Mouse (Mus musculus): ENCODE measurements around the gene Olfr1438-ps1.
"Not testable (repeated sequence)": the region's sequence is repeated elsewhere in the genome, so short reads cannot be mapped to it uniquely, and the experiment has no call there.

The Olfr1438-ps1 gene

DNA sequence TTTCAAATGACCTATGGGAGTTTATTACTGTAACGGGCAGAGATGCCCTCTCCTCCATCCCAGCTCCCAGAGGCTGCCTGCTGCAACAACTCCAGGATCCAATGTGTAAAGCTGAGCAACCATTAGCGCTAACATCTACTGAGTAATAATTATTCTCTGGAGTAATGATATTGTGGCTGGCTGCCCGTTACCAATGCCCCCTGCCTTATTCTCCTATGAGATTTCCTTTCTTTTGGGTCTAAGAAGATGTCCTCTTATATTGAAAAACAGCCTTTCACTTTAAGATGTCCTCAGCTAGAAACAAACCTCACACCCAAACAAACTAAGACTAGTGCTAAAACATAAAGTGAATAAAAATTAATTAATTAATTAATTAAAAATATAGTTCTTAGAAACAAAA is at the start of gene Olfr1438-ps1:
TSS of gene Olfr1438-ps1 (minus strand) at position 101 of the 400 bp plus-strand sequence.
- DNase-seq, result no peak

DNA sequence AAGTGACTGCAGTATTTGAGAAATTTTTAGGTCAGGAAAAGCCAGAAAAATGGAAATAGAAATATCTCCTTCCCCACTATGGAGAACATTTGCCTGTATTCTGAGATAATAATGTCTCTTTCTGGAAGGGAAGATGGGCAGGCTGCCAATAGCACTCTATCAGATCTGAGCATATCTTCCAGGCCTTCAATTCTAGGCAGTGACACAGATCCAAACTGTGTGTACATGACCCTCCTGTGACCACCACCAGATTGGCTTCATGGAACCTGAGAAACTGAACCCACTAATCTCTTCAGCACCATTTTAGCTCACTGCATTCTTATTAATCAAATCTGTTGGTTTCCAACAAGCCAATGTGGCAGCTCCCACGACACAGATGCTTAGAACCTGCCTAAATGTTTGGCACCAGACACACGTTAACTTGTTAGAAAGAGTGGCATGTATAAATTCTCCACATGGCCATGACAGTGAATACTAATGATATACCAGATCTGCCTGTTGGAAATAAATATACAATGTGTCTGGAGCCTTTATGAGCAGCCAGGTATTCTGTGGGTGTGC is 38.8 kb upstream of the Olfr1438-ps1 start:
- no peak for DNase-seq

DNA sequence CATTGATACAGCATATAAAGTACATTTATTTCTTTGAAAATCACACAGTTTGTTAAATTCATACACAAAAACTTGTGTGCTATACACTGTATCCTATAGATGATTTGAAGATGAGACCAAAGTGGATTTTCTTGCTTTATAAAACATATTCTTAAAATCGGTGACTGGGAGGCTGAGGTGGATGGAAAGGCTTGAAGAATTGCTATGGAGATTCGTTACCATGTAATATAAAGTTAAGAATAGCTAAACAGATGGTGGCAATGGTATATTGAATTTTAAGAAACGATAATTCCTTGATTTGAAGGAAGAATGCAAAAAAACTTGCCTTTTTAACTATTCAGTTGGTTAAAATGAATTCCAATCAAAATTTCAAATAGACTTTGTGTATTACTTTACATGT is 37.3 kb upstream of the Olfr1438-ps1 start:
- no peak for DNase-seq

DNA sequence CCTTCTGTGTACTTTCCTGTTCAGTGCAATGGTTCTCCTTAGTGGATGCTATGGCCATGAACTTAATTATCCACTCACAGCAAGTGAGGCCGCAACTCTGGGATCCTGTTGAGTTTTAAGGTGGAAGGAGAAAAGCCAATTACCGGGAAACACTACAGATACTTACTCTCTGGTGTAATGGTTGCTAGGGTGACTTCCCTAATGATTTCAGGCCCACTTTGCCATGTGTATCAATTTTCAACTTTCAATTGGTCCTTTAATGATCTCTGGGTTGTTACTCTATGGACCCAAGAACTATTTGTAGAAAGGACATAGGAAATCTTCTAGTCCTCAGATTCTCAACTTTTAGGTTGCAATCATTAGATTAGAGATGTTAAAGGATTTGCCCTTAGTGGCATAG is 10.7 kb downstream of the Olfr1438-ps1 start, which contains the start of gene Olfr1437:
TSS of gene Olfr1437 (minus strand) at position 101 of the 400 bp plus-strand sequence.
- no peak for DNase-seq

- not testable (repeated sequence) for DNase-seq
Measured at GRCm38 (mm10) chr19:12299030-12299429, 36.7 kb downstream of the Olfr1438-ps1 start, which contains the start of gene Olfr1436. Gene Olfr1436 (minus strand): TSS chr19:12299130.

DNA sequence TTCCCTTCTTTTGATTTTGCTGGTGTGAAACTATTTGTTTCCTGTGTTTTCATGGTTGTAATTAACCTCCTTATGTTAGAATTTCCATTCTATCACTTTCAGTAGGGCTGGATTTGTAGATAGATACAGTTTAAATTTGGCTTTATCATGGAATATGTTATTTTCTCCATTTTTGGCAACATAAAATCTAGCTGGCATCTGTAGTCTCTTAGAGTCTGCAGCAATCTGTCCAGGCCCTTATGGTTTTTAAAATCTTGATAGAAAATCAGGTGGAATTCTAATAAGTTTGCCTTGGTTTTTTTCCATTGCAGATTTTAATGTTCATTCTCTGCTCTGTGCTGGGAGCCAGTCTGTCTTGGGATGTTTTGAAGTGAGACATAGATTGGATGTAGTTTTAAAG is 42.7 kb downstream of the Olfr1438-ps1 start:
- DNase-seq, result no peak

GRCm38 (mm10) chr19:12279554-12279953 is 56.2 kb downstream of the Olfr1438-ps1 start, which contains the start of gene Olfr1434:
Gene Olfr1434 (plus strand): TSS chr19:12279854.
- no peak for DNase-seq

Data from liver (tissue).